Mouse (Mus musculus): ENCODE results near the gene Ebi3.
"Not testable (repeated sequence)": the region's sequence is repeated elsewhere in the genome, so short reads cannot be mapped to it uniquely, and the experiment has no call there.

DNA sequence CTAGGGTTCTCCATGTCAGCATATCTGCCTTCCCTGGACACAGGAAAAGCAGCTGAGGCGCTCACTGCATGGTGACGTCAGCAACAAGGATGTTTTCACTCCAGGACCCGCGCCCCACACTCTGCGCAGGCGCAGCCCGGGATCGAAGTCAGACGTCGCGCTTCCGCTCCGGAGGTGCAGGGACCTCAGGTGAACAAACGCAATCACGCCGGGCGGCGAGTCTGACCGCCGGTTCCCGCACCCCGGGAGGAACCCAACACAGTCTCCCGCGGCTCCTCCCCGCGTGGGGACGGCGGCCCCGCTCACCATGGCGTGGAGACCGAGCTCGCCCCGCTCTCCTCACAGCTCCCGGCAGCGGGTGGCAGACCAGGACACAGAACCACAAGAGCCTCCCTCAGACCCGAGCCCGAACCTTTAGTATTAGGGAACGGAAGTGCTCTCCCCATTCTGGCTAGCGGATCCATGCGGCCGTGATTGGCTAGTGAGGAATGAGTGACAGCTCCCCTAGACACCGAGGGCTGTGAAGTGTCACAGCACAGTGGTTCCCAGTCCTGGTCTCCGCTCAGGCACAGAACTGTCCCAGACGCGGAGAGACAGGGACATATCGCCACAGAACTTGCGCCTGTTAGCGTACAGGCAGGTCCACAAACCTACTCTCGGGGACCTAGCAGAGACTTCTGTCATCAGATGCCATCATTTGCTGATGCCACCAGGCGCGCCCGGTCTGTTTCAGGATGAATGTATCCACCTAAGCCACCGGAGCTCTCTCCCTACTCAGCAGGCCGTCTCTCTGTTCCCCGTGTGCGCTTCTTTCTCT lies 7.4 kb upstream of the Ebi3 start:
- TF ChIP-seq CTCF (IDR thresholded peaks at IDR 0.05; ENCODE audit: low read depth, low read length); POLR2AphosphoS5 (IDR thresholded peaks at IDR 0.05; ENCODE audit: insufficient replicate concordance, low read depth, low read length); GATA1 (IDR thresholded peaks at IDR 0.05; ENCODE audit: borderline replicate concordance, low read length); TAL1 (conservative IDR thresholded peaks at IDR 0.05; ENCODE audit: low read depth, low read length): not testable (repeated sequence)
